Mouse (Mus musculus) gonadal fat pad, adult 2 months (tissue): ENCODE results near the gene Mapkapk2. TPM values are rescaled to one million over a fixed set of nuclear protein-coding genes. Genes with fewer than 3 reads are reported as not detected.
"Not testable (repeated sequence)": the region's sequence is repeated elsewhere in the genome, so short reads cannot be mapped to it uniquely, and the experiment has no call there.

Experiments
- DNase-seq: peaks from one replicate; pipeline ENCODE4 v3.0.0-alpha.2; 2012; ENCODE audit warnings: low read depth
- polyA plus RNA-seq: library from polyadenylated mRNA; depleted of rRNA; stranded (reverse); fragments of >200 nt; gene quantifications from 2 replicates; pipeline ENCODE4 v1.2.3, GENCODE M21; 2012

Mapkapk2 gene
- polyA plus RNA-seq, 1 experiment, result 90.6 TPM

DNA sequence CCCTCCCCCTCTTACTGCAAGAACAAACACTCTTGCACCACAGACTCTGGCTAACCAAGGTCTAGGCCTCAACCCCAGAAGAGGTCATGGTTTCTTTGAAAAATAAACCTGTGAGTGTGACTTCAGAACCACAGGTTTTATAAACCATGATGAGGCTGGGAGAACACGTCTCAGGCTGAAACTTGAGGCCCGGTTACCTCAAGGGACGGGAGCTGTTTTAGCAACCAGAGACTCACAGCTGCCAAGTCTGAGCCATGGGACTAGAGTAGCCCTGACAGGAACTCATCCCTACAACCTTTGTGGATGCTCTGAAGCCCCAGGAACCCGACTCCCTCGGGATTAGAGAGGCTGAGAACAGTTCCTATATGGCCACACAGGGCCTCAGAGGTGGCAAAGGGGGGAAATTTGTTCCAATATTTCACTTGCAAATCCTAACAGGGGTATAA lies 48.2 kb downstream of the Mapkapk2 start:
- no peak for DNase-seq

DNA sequence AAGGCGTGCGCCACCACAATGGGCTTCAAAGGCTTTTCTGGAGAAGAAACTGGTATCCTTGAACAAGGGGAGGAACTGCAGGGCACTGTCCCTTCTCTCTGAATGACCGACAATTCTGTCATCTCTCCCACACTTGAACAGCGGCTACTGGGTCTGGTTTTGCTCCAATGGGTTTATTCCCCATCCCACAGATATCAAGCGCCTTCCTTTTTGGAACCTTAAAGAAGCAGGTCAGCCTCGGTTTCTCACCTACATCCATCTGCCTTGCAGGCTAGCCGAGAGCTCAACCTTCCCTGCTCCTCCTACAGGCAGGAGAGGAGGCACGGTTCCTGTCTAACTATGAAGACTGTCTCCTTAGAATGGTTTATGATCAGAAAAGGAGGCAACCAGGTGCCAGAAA lies 48.7 kb downstream of the Mapkapk2 start:
- no peak for DNase-seq

DNA sequence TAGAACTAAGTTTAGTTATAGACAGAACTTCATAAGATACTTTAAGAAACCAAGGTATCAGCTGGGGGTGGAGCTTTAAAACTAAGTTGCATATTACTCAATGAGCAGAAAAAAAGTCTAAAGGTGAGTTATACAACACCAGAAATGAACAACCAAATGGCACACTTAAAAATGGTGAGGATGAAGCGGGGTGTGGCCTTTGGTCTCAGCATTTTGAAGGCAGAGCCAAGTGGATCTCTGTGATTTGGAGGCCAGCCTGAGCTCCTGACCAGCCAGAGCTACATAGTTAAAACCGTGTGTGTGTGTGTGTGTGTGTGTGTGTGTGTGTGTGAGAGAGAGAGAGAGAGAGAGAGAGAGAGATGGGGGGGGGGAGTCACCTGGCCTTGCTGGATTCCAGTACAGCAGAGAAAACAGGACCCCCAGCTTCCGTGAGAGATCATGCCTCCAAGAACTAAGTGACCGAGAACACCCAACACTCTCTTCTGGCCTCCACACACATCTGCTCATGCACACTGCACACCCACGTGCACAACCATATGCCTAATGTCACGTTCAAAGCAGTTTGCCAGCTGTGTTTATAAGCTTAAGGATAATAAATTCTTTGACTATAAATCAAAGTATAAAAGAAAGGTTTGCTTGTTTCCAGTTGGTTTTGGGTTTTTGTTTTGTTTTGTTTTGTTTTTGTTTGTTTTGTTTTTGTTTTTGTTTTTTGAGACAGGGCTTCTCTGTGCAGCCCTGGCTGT lies 49.3 kb downstream of the Mapkapk2 start:
- no peak for DNase-seq

DNA sequence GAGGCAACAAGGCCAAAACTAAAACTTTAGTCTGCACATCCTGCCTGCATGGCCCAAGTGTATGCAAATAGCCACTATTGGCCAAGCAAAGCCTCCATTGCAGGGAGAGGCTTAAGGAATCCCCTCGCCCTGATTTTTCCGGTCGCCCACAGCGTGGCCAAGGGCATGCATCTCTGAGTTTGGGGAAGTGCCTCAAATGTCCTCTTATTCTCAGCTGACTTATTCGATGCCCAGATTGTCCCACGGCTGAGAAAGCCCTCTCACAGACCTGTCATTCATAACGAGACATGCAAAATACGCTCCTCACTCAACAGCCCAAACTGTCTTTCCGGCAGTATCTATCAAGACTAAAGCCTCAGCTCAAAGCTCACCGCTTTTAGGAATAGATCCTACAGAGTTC lies 51.0 kb downstream of the Mapkapk2 start:
- DNase-seq, result no peak

GRCm38 (mm10) chr1:131045723-131046355 lies 51.8 kb downstream of the Mapkapk2 start:
- no peak for DNase-seq

GRCm38 (mm10) chr1:131043636-131044035 lies 54.0 kb downstream of the Mapkapk2 start:
- DNase-seq, result no peak

- no peak for DNase-seq
Measured at GRCm38 (mm10) chr1:131042721-131043120, 54.9 kb downstream of the Mapkapk2 start.

DNA sequence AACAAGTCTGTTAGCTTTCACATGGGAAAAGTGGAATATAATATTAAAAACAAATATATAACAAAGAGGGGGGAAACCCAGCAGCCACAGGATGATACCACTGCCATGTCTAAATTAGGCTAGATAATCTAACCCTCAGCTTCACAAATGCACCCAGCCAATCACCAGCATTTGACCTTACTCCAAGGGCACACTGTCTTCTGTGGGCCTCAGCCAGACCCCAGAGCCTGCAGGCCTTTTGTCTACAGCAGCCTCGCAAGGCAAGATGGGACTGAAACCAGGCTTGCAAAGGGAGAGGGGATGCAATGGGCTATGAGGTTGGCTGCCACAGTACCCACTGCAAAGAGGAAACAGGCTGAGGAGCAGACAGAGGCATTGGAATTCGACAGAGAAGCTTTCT lies 55.4 kb downstream of the Mapkapk2 start:
- no peak for DNase-seq

GRCm38 (mm10) chr1:131039479-131039878 lies 58.1 kb downstream of the Mapkapk2 start:
- DNase-seq, result no peak

DNA sequence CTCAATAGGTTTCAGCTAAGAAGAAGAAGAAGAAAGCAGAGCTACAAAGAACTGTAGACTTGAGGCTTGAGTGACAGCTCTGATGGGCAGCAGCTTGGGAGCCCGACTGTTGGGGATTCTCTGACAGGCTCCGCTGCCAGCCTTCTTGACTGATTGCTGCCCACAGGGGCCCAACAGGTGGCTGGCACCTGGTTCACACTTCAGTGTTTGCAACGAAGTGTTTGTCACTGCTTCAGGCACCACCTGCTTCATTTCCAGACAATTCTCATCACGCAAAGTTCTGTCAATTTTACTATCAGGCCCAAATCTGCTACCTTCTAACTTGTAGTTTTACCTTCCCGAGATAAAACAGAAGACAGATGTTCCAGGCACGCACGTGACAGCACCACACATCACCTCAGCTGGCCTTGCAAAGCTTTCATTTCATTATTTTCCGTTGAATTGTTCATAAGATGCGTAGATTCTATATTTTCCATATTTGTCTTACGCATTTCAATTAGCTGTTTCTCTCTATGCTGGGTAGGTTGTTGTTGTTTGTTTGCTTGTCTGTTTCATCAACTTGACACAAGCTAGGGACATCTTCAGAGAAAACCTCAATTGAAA lies 59.1 kb downstream of the Mapkapk2 start:
- no peak for DNase-seq

DNA sequence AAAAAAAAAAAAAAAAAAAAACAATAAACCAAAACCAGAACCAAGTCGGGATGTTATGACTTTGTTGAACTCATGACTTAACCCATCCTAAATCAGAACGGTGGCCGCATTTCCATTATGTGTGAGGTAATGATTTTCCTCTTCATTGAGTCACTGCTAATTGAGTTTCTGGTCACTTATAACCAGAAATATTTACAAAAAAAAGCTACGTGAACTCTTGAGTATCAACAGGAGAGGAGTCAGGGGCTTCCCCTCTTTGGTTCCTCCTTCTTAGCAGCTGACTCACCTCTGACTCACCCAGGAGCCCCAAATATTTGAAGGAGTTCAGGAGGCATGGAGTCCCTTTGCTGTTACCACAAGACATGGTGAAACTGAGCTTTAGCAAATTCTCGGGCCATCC lies 59.6 kb downstream of the Mapkapk2 start:
- DNase-seq, result no peak

- no peak for DNase-seq
Measured at GRCm38 (mm10) chr1:131031267-131031666, 66.4 kb downstream of the Mapkapk2 start.

- no peak for DNase-seq
Measured at GRCm38 (mm10) chr1:131030261-131030660, 67.4 kb downstream of the Mapkapk2 start.

DNA sequence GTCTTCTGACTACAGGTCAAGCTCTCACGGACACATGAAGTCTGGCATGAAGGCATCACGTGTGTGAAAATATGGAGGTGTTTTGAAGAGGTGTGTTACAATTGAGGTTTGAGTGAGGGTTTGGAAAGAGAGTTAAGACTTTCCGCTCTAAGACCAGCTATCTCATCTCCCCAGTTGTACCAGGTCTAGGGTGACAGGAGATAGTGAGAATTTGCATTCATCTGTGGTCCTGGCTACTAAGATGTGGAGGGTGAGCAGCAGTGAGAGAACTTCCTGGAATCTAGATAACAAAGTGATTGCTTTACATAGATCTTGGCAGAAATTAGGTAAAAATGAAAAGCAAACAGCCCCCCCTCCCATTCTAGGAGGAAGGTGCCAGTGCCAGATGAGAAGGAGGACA lies 68.4 kb downstream of the Mapkapk2 start:
- DNase-seq, result no peak

GRCm38 (mm10) chr1:131025843-131026190 lies 71.8 kb downstream of the Mapkapk2 start:
- DNase-seq, result no peak

DNA sequence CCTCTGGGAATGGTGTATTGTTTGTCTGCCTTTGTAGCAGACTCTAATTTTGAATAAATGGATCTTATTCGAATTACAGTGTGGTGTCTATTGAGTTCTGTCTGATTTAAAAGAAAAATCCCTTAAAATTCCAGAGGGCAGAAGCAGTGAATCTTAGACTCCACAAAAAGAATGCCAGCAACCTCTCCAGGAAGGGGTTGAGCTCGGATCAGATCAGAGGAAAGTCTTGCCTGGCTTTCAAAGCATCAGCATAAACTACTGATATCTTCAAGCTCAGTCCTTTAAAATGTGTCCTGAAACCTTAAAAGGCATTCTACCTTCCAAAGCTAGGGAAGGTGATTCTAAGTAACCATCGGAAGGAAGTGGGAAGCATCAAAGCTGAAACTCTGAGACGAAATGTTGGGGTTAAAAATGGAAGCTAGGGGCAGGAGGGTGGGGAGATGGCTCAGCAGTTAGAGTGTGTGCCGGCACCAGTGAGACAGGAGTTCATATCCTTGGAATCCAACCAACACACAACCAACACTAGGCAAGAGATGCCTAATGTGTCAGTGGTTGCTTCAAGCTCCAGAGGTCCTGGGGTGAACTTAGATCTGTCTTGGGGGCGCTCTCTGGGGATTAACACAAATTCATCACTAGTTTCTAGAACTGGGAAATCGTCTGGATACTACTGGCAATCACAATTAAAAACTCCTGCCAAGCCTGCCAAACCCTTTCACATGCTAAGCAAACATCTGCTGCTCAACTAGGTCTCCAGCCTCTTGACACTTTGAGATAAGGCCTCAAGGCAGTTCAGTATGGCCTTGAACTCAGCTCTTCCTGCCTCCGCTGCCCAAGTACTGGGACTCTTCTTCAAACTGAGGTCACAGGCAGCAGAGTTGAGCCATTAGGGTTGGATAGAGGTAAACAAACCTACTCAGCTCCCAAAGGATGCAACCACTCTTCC lies 72.5 kb downstream of the Mapkapk2 start:
- no peak for DNase-seq

DNA sequence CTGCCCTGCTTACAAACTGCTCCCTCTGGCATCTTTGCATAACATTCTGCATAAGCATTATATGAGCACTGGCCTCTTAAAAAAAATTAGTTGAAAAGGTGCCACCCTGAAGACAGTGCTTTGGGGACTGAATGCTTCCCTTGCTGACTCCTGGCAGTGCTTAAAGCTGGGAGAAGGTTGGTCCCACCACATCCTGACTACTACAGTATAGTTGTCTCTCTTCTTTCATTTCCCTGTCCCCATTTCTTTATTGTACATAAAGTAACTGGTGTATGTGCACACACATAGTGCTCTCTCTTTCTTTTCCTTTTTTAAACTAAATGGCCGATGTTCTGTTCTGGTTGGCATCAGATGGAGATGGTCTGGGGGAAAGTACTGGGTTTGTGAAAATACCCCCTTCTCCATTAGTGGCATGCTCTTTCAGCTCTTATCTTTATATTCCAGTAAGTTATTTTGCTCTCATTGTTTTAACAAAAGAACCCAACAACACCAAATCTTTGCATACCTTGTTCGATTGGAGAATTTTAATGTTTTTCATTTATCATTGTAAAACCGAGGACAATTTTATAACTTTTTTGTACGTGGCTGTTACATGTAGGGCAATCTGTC lies 74.3 kb downstream of the Mapkapk2 start:
- DNase-seq, result not testable (repeated sequence)

DNA sequence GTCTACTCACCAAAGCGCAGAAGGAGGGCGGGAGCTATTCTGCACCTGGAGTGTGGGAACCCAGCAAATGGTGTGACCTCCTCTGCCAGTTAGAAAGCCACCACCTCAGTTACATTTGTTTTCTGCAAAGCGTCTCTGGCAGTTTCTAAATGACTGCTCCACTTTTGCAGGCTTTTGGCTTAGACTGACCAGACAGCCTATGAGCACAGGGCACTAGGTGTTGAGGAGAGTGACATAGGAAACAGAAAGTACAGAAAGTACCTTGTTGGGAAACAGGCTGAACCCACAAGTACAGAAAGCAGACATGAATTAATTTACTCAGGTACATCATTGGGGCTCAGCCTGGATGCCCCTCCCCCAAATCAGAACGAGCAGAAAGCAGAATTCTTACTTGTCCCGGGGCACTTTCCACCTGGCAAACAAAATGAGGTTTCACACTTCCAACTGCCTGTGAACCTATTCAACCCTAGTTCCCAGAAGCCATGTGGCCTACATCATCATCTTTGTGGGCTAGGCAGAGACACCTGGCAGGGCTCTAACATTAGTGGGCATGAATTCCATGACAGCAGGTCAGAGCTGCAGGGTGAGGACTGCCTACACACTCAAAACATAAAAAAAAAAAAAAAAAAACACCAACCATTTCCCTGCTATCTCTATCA lies 74.9 kb downstream of the Mapkapk2 start:
- DNase-seq, result no peak

DNA sequence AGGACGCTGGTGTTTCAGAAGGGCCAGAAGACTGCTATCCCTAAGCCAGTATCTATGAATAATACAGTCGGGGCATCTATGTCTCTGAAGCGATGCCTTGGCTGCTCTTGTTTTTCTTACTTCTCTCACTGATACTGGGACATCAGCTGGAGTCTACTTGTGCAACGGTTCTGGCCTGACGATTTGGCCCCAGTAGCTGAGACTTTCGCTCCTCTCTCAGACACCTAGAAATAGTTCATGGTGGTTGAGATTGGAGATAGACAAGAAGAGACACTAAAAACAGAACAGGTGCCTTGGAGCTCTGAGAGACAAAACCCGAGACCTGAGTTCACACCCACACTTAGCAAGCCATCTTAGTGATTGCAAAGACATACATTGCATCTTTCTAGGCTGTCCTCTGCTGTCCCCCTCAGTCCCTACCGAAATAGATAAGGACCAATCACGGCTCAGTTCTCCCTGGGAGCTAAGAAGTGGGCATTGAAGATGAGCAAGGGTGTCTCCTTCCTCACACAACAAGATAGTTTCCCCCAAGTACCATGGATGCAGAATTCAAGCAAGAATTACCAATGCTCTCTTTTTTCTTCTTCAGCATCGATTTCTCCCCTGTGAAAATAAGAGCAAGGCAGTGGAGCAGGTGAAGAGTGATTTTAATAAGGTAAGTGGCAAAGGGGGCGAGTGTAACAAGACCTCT lies 75.6 kb downstream of the Mapkapk2 start:
- DNase-seq, result no peak

- DNase-seq, result no peak
Measured at GRCm38 (mm10) chr1:131021438-131021837, 76.2 kb downstream of the Mapkapk2 start.
